Mouse (Mus musculus) olfactory bulb, adult 2 months (tissue): ENCODE measurements around the gene Spdya.

Source experiments
- CTCF ChIP-seq: fragments of 200-500 bp; IDR thresholded peaks from 2 replicates; pipeline ENCODE4 v1.5.1; 2012; ENCODE audit warnings: low read depth, mild to moderate bottlenecking, low read length, moderate library complexity; ENCODE audit not compliant: insufficient read depth
- POLR2A ChIP-seq: fragments of 200-500 bp; IDR thresholded peaks from 2 replicates; pipeline ENCODE4 v1.6.1; 2012; ENCODE audit warnings: mild to moderate bottlenecking, low read depth, low read length, moderate library complexity; ENCODE audit not compliant: insufficient read depth

- no peak for TF ChIP-seq POLR2A
- no peak for TF ChIP-seq CTCF
Measured at GRCm38 (mm10) chr17:71633350-71633749, 81.5 kb downstream of the Spdya start.
